Mouse (Mus musculus): ENCODE measurements around the gene Plin5.

Plin5 gene

GRCm38 (mm10) chr17:56116193-56116592 is 1.2 kb downstream of the Plin5 start:
- peaks cover 47% of the 10 kb centered on the region for H3K27me3 ChIP-seq (ENCODE audit: insufficient read depth, low read length)
- H3K9me3 ChIP-seq (ENCODE audit: low read length) = no peaks in the 10 kb centered on the region
- H3K4me1 ChIP-seq (replicated peaks; ENCODE audit: low read depth, low read length) = peaks cover 61% of the 10 kb centered on the region
- H3K4me3 ChIP-seq (replicated peaks; ENCODE audit: low read length) = no peak overlapping the region
- TF ChIP-seq POU5F1 (IDR thresholded peaks at IDR 0.05; ENCODE audit: borderline replicate concordance, low read length) (no peak), CTCF (conservative IDR thresholded peaks at IDR 0.05; ENCODE audit: low read length) (no peak), NANOG (IDR thresholded peaks at IDR 0.05; ENCODE audit: borderline replicate concordance, low read length) (no peak)
- no peaks in the 10 kb centered on the region for H3K36me3 ChIP-seq (ENCODE audit: insufficient read depth, low read length)

- TF ChIP-seq CTCF (conservative IDR thresholded peaks at IDR 0.05; ENCODE audit: low read length) (no peak), POU5F1 (IDR thresholded peaks at IDR 0.05; ENCODE audit: borderline replicate concordance, low read length) (no peak)
- no peak overlapping the region for H3K4me3 ChIP-seq (replicated peaks; ENCODE audit: low read length)
These were observed 4.7 kb downstream of the Plin5 start for GRCm38 (mm10) chr17:56112743-56113142.

GRCm38 (mm10) chr17:56111864-56112263 is 5.5 kb downstream of the Plin5 start:
- TF ChIP-seq POU5F1 (IDR thresholded peaks at IDR 0.05; ENCODE audit: borderline replicate concordance, low read length) (no peak), CTCF (conservative IDR thresholded peaks at IDR 0.05; ENCODE audit: low read length) (peak; percentile 85)
- Histone ChIP-seq H3K4me3 (replicated peaks; ENCODE audit: low read length) (no peak overlapping the region), H3K9me3 (ENCODE audit: low read length) (no peaks in the 10 kb centered on the region), H3K27me3 (ENCODE audit: insufficient read depth, low read length) (peaks cover 18% of the 10 kb centered on the region), H3K4me1 (replicated peaks; ENCODE audit: low read depth, low read length) (peaks cover 37% of the 10 kb centered on the region), H3K36me3 (ENCODE audit: insufficient read depth, low read length) (no peaks in the 10 kb centered on the region)

More at GRCm38 (mm10) chr17:56112743-56113142, 4.7 kb downstream of the Plin5 start:
- peaks cover 18% of the 10 kb centered on the region for H3K27me3 ChIP-seq (ENCODE audit: insufficient read depth, low read length)
- no peaks in the 10 kb centered on the region for H3K36me3 ChIP-seq (ENCODE audit: insufficient read depth, low read length)
- no peaks in the 10 kb centered on the region for H3K9me3 ChIP-seq (ENCODE audit: low read length)
- peaks cover 44% of the 10 kb centered on the region for H3K4me1 ChIP-seq (replicated peaks; ENCODE audit: low read depth, low read length)

GRCm38 (mm10) chr17:56111021-56111420 is 6.4 kb downstream of the Plin5 start:
- peaks cover 29% of the 10 kb centered on the region for H3K4me1 ChIP-seq (replicated peaks; ENCODE audit: low read depth, low read length)
- no peaks in the 10 kb centered on the region for H3K36me3 ChIP-seq (ENCODE audit: insufficient read depth, low read length)
- H3K27me3 ChIP-seq (ENCODE audit: insufficient read depth, low read length) = peaks cover 12% of the 10 kb centered on the region
- no peaks in the 10 kb centered on the region for H3K9me3 ChIP-seq (ENCODE audit: low read length)
- no peak for TF ChIP-seq POU5F1 (IDR thresholded peaks at IDR 0.05; ENCODE audit: borderline replicate concordance, low read length)
- no peak for TF ChIP-seq NANOG (IDR thresholded peaks at IDR 0.05; ENCODE audit: borderline replicate concordance, low read length)
- TF ChIP-seq CTCF (conservative IDR thresholded peaks at IDR 0.05; ENCODE audit: low read length) = no peak
- no peak overlapping the region for H3K4me3 ChIP-seq (replicated peaks; ENCODE audit: low read length)

GRCm38 (mm10) chr17:56110571-56110970 is 6.8 kb downstream of the Plin5 start:
- H3K4me1 ChIP-seq (replicated peaks; ENCODE audit: low read depth, low read length) = peaks cover 29% of the 10 kb centered on the region
- H3K9me3 ChIP-seq (ENCODE audit: low read length) = no peaks in the 10 kb centered on the region
- no peak for TF ChIP-seq CTCF (conservative IDR thresholded peaks at IDR 0.05; ENCODE audit: low read length)
- TF ChIP-seq NANOG (IDR thresholded peaks at IDR 0.05; ENCODE audit: borderline replicate concordance, low read length) = no peak
- TF ChIP-seq POU5F1 (IDR thresholded peaks at IDR 0.05; ENCODE audit: borderline replicate concordance, low read length) = no peak

GRCm38 (mm10) chr17:56109219-56110051 is 8.0 kb downstream of the Plin5 start, which contains the start of gene Plin4:
TSS of gene Plin4 (minus strand) at chr17:56109803.
- no peak for TF ChIP-seq POU5F1 (IDR thresholded peaks at IDR 0.05; ENCODE audit: borderline replicate concordance, low read length)
- no peak for TF ChIP-seq NANOG (IDR thresholded peaks at IDR 0.05; ENCODE audit: borderline replicate concordance, low read length)
- no peak for TF ChIP-seq CTCF (conservative IDR thresholded peaks at IDR 0.05; ENCODE audit: low read length)
- peak within 1 kb of the TSS; percentile 32; the same call in 1 of the 2 replicates for H3K4me3 ChIP-seq (replicated peaks; ENCODE audit: low read length)
- no peaks in the 10 kb centered on the region for H3K36me3 ChIP-seq (ENCODE audit: insufficient read depth, low read length)
- no peaks in the 10 kb centered on the region for H3K27me3 ChIP-seq (ENCODE audit: insufficient read depth, low read length)
- peaks cover 29% of the 10 kb centered on the region for H3K4me1 ChIP-seq (replicated peaks; ENCODE audit: low read depth, low read length)
- H3K9me3 ChIP-seq (ENCODE audit: low read length) = no peaks in the 10 kb centered on the region

More at GRCm38 (mm10) chr17:56110571-56110970, 6.8 kb downstream of the Plin5 start:
- peaks cover 7% of the 10 kb centered on the region for H3K27me3 ChIP-seq (ENCODE audit: insufficient read depth, low read length)
- H3K4me3 ChIP-seq (replicated peaks; ENCODE audit: low read length) = no peak overlapping the region
- H3K36me3 ChIP-seq (ENCODE audit: insufficient read depth, low read length) = no peaks in the 10 kb centered on the region

- Histone ChIP-seq H3K4me1 (replicated peaks; ENCODE audit: low read depth, low read length) (peaks cover 22% of the 10 kb centered on the region), H3K27me3 (ENCODE audit: insufficient read depth, low read length) (no peaks in the 10 kb centered on the region), H3K36me3 (ENCODE audit: insufficient read depth, low read length) (peaks cover 7% of the 10 kb centered on the region), H3K9me3 (ENCODE audit: low read length) (no peaks in the 10 kb centered on the region), H3K4me3 (replicated peaks; ENCODE audit: low read length) (no peak overlapping the region)
- no peak for TF ChIP-seq CTCF (conservative IDR thresholded peaks at IDR 0.05; ENCODE audit: low read length)
- TF ChIP-seq NANOG (IDR thresholded peaks at IDR 0.05; ENCODE audit: borderline replicate concordance, low read length) = no peak
- TF ChIP-seq POU5F1 (IDR thresholded peaks at IDR 0.05; ENCODE audit: borderline replicate concordance, low read length) = no peak
These were observed 8.9 kb downstream of the Plin5 start for GRCm38 (mm10) chr17:56108334-56109044.

GRCm38 (mm10) chr17:56107736-56108135 is 9.7 kb downstream of the Plin5 start:
- no peaks in the 10 kb centered on the region for H3K9me3 ChIP-seq (ENCODE audit: low read length)
- H3K36me3 ChIP-seq (ENCODE audit: insufficient read depth, low read length) = peaks cover 15% of the 10 kb centered on the region
- TF ChIP-seq CTCF (conservative IDR thresholded peaks at IDR 0.05; ENCODE audit: low read length) (no peak), POU5F1 (IDR thresholded peaks at IDR 0.05; ENCODE audit: borderline replicate concordance, low read length) (no peak), NANOG (IDR thresholded peaks at IDR 0.05; ENCODE audit: borderline replicate concordance, low read length) (no peak)
- no peak overlapping the region for H3K4me3 ChIP-seq (replicated peaks; ENCODE audit: low read length)
- peaks cover 14% of the 10 kb centered on the region for H3K4me1 ChIP-seq (replicated peaks; ENCODE audit: low read depth, low read length)
- H3K27me3 ChIP-seq (ENCODE audit: insufficient read depth, low read length) = no peaks in the 10 kb centered on the region

All from E14TG2a.4 (cell line).